Mouse (Mus musculus): ENCODE data around the gene Mat2b.
A peak's percentile ranks its signal among the peaks of the same experiment; 100 is the strongest.

Mat2b gene

GRCm38 (mm10) chr11:40695103-40695502 is at the start of gene Mat2b:
TSS of gene Mat2b (minus strand) at chr11:40695203.
- no peak for DNase-seq (ENCODE audit: low read depth)

DNA sequence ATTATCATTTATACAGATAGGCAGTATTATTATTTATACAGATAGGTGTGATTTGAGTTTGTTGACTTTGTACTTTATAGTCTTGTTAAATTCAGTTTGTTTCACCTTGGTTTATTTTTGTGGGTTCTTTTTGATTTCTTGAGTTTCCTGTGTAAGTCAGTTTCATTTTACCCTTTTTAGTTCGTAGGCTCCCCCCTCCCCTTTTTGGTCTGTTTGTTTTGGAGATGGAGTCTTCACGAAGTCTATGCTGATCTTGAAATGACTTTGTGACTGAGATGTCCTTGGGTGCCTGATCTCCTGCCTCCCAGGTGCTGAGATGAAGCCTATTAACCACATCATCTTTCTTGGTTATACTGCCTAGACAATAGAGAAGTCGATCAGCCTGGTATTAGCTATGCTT is 49.3 kb upstream of the Mat2b start:
- DNase-seq (ENCODE audit: low read depth) = no peak

DNA sequence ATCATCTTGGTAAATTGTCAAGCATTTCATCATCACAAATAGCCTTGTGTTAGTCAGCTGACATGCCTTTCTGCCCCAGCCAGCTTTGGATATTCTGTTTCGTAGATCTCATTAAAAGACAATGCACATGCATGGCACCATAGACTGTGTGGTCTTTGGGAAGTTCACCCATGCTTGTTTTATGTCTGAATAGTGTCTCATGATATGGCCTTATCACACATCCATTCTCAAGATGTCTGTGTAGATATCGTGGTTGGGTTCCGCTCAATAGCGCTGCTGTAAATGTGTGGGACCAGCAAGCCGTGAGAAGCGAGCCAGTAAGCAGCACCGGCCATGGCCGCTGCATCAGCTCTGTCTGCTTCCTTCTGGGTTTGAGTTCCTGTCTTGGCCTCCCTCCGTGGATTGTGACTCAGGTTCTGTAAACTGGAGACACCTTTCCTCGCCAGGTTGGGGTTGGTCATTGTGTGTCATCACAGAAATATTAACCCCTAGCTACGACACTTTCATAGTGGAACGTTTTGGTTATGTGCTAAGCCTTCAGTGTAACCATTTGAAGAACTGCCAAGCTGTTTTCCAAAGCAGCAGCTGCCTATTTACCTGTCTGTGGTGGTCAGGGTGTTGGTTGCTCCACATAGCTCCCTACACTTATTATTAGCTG is 46.7 kb upstream of the Mat2b start:
- peak; percentile 24 for DNase-seq (ENCODE audit: low read depth)

- DNase-seq (ENCODE audit: low read depth) = no peak
Measured at GRCm38 (mm10) chr11:40737369-40737768, 42.4 kb upstream of the Mat2b start.

GRCm38 (mm10) chr11:40734251-40734752 is 39.3 kb upstream of the Mat2b start:
- peak; percentile 53 for DNase-seq (ENCODE audit: low read depth)

DNA sequence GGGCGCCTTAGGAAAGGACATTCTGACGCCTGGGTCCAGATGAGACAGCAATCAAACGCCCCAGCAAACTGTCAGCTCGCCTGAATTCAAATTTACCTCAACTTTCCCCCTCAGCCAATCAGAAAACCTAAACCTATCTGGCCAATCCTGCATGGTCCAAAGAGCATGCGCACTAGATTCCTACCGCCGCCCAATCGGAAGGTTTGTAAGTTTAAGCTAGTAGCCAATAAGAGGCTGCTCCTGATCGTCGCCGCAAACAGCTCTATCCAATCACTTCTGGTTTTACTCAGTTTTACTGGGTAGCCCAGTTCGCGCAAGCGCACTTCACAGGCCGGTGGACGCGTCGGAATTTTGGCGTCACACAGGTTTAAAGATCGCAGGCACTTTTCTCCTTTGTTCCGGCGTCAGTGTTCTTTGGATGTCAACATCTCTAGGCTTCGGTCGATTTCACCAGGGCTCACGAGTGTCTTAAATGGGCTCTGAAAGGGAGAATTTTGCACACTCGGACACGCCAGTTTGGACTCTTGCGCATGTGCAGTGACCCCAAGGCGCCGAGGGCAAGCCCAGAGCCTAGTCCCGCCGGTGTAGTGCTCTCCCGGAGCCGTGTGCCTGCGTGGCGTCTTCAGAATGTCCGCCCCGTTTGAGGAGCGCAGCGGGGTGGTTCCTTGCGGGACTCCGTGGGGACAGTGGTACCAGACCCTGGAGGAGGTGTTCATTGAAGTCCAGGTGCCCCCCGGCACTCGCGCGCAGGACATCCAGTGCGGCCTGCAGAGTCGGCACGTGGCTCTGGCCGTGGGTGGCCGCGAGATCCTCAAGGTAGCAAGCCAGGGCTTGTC is 38.6 kb upstream of the Mat2b start, which contains the start of the genes Hmmr and Nudcd2:
TSS of gene Hmmr (minus strand) at position 84 of the 836 bp plus-strand sequence.
TSS of gene Nudcd2 (plus strand) at position 329 of the 836 bp plus-strand sequence.
- DNase-seq (ENCODE audit: low read depth) = peak; percentile 99

GRCm38 (mm10) chr11:40732997-40733338 is 38.0 kb upstream of the Mat2b start:
- no peak for DNase-seq (ENCODE audit: low read depth)

- DNase-seq (ENCODE audit: low read depth) = peak; percentile 49
Measured at GRCm38 (mm10) chr11:40718324-40718723, 23.3 kb upstream of the Mat2b start.

- peak; percentile 27 for DNase-seq (ENCODE audit: low read depth)
Measured at GRCm38 (mm10) chr11:40715524-40715923, 20.5 kb upstream of the Mat2b start.

DNA sequence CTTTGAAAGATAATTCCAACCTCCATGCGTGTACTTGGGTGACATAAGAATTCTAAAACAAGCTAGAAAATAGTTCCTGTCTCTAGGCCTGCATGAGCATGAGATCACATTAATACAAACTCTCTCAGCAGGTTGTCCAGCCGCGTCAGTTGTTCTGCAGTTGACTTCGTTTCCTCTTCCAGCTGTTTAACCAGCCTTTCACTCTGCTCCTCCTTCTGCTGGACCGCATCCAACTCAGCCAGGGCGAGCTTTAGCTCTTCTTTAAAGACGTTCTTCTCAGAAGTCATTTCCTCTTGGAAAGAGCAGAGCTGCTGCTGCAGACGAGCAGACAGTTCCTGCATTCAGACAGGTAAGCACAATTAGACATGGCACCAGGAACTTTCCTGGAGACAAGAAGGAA is 18.9 kb upstream of the Mat2b start:
- no peak for DNase-seq (ENCODE audit: low read depth)

DNA sequence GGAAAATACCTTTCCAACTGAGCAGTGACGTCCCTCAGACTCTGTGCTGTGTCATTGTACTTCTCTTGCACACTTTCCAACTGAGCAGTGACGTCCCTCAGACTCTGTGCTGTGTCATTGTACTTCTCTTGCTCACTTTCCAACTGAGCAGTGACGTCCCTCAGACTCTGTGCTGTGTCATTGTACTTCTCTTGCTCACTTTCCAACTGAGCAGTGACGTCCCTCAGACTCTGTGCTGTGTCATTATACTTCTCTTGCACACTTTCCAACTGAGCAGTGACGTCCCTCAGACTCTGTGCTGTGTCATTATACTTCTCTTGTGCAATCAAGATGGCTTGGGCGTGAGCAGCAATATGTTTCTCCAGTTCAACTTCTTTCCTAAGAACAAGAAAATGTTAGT is 14.9 kb upstream of the Mat2b start:
- peak; percentile 52 for DNase-seq (ENCODE audit: low read depth)

DNA sequence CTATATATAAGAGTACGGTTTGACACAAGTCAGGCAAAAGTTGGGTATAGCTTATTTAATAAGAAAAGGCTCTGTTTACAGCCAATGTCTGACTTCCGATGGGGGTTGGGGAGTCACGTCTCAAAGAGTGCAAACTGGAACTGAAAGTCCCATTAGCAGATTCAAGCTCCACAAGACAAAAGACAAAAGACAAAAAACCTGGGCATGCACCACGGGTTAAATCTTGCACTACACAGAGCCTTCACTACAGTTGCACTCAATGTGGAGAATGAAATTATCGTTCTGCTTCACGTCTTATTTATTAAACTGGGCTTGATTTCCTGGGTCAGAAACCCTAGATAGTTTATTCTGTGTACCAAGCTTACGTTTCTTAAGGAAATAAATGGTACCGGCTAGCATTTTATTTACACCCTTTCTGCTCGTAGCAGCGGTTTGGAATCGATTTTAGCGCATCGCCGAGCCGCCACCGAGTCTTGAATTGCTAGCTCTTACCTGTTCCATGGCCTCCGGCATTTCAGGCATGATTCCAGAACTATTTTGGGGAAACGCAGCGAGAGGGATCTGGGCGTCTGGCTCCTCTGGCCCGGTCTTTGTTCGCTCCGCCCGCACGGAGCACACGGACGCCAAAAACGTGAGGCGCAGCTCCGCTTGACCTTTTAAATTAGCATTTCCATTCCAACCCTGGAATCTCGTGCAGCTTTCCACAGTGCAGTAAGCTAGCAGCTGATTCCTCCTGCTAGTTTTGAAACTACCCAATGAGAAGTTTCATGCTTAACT is 504 bp downstream of the Mat2b start:
- DNase-seq (ENCODE audit: low read depth) = peak; percentile 90

- DNase-seq (ENCODE audit: low read depth) = peak; percentile 92
Measured at GRCm38 (mm10) chr11:40693366-40693951, 1.5 kb downstream of the Mat2b start.

DNA sequence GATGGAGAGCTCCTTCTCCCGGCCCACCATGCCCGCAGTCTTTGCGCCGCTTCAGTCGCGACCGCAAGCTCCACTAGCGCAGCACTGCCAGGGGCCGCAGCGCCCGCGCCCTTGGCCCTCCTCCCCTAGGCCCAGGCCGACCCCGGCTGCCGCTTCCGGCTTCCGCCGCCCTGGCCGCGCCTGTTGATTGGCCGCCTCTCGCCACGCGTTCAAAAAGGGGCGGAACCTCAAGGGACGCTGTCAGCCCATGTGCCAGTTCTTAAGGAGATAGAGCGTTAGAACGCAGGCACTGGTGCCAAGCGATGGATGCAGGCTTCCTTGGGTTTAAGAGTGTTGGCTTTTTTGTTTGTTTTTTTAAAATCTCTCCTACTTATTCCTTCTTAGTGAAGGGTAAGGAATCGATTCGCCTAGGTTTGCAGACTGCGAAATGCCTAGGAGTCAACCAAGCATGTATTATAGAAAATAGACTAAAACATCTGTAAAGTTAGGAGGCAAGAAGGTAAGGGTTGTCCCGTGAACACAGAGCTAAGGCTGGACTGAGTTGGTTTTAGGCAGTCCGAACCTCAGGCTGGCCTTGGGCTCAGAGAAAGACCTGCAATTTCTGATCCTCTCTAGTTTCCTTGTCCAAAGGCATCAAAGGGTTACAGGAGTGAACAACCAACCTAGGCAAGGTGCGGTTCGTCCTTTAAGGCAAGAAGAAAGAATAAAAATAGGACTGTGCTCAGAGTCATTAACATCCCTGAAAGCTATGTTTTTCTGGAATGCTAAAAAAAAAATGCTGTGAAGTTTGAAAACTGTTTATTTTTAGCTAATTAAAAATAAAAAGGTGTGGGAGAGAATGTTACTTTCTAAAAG is 2.3 kb downstream of the Mat2b start:
- DNase-seq (ENCODE audit: low read depth) = peak; percentile 94

DNA sequence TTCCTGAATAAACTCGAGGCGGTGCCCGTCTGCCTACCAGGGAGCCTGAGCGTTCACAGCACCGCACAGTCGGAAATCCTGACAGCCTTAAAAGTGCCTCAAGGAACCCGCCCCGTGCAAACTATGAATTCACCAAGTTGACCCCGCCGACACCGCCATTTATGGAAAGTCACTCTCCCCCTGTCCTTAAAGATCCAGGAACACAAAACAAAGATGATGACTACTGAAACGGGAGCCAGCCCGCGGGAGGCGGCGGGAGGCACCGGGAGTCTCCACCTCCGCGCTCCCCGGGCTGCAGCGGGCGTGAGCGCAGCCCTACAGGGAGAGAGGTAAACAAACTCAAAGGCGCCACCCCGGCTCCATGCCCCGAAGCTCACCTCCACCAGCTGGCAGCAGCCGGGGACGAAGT is 2.9 kb downstream of the Mat2b start:
- DNase-seq (ENCODE audit: low read depth) = peak; percentile 61

GRCm38 (mm10) chr11:40690444-40691127 is 4.4 kb downstream of the Mat2b start:
- DNase-seq (ENCODE audit: low read depth) = no peak

GRCm38 (mm10) chr11:40683295-40683694 is 11.7 kb downstream of the Mat2b start:
- DNase-seq (ENCODE audit: low read depth) = no peak

- no peak for DNase-seq (ENCODE audit: low read depth)
Measured at GRCm38 (mm10) chr11:40682456-40682855, 12.5 kb downstream of the Mat2b start.

DNA sequence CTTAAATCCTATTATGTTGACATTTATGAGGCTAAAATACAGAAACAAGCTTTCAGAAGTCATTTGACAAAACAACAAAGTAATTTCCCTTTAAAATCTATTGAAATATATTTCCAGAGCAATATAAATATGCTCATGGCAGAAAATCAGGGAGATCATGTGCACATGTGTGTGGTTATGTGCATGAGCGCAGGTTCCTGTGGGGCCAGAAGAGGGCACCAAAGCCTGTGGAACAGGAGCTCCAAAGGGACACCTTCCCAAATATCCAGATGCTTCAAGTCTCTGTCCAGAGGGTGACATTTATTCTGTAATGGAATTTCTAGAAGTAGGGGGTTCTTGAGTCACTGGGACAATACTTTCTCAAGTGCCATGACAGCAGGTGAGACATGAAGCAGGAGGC is 17.8 kb downstream of the Mat2b start:
- DNase-seq (ENCODE audit: low read depth) = peak; percentile 41

DNA sequence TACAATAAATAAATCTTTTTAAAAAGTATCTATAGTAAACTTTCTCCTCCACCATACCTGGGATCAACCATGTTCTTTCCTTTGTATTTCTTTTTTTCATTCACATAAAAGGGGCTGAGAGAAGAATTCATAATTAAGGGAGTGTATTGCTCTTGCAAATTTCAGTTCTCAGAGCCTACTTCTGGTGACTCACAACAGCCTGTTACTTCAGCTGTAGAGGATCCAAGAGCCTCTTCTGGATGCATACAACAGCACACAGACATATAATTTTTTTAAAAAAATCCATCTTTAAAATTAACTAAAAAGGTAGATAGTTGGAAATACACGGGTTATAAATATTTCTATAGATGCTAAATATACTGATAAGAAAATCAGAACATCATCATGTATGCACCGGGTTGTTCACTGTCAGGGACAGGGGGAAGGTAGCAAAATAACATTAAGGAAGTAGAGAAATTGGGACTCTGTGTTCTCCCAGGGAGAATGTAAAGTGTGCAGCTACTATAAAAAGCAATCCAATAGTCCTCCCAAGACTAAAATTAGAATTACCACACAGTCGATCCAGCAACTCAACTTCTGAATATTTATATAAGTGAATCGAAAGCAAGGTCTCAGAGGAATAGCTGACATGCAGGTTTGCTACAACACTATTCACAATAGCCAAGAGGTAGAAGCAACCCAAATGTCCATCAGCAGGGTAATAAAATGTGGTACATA is 19.8 kb downstream of the Mat2b start:
- DNase-seq (ENCODE audit: low read depth) = no peak

Data from 416B (cell line).